Mouse (Mus musculus) brown adipose tissue, adult 24 weeks (tissue): ENCODE results near the gene Prss43. TPM values are rescaled to one million over a fixed set of nuclear protein-coding genes. Genes with fewer than 3 reads are reported as not detected.
A peak's percentile ranks its signal among the peaks of the same experiment; 100 is the strongest.
"Not testable (repeated sequence)": the region's sequence is repeated elsewhere in the genome, so short reads cannot be mapped to it uniquely, and the experiment has no call there.

Experiments used
- H3K27ac ChIP-seq: fragments of 200-500 bp; replicated peaks from 2 replicates; pipeline ENCODE4 v1.5.1; 2012; ENCODE audit warnings: low read depth, mild to moderate bottlenecking, low read length
- H3K4me1 ChIP-seq: fragments of 200-500 bp; 2 replicates; pipeline ENCODE4 v1.6.1; 2012; ENCODE audit warnings: low read length, mixed read lengths; ENCODE audit not compliant: control insufficient read depth, insufficient read depth, insufficient read length
- H3K4me3 ChIP-seq: fragments of 200-500 bp; 2 replicates; pipeline ENCODE4 v1.5.1; 2012; ENCODE audit warnings: low read depth, mild to moderate bottlenecking, low read length, moderate library complexity; ENCODE audit not compliant: insufficient read depth
- polyA plus RNA-seq: library from polyadenylated mRNA; stranded (reverse); fragments of >200 nt; gene quantifications from 2 replicates; pipeline ENCODE4 v1.2.4, GENCODE M21; 2012; ENCODE audit not compliant: missing spikeins, insufficient read depth, insufficient read length

The Prss43 gene
- polyA plus RNA-seq: not detected in 2 replicates

DNA sequence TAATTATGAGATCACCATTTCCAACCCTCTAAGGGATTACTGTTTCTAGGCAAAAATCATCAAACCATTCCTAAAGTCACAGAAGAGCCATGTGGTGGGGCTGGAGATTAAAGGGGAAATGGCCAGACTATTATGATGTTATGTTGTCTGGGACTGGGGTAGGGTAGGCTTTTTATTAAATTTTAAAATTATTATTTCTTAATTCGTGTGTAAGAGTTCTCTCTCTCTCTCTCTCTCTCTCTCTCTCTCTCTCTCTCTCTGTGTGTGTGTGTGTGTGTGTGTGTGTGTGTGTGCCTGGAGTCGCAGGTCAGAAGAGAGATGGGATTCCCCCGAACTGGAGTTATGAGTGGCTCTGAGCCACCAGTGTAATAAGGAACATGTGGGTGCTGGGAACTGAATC, at the start of gene Prss43:
Prss43 (plus strand) TSS at position 301 of the 400 bp plus-strand sequence.
- Histone ChIP-seq H3K27ac (no peak within 1 kb of the TSS), H3K4me3 (no peak within 1 kb of the TSS), H3K4me1 (no peaks in the 10 kb centered on the region)

DNA sequence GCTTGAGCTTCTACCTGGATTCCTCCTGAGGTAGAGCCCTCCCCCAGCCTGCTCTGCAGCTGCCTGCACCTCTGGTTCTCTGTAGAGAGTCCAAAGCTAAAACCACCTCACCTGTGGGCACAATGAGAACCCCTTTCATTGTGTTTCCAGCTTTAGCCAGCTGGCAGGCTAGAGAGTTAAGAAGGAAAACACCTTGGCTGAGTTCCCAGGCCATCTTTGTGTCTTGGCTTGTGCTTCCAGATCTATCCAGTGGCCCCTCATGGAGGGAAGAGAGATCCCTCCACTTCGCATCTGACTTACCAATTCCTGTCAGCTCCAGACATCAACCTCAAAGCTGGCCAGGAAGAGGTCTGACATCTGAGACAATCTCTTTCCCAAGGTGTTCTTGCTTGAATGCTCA, 48.4 kb upstream of the Prss43 start:
- Histone ChIP-seq H3K4me3 (no peak overlapping the region), H3K27ac (no peak overlapping the region), H3K4me1 (no peaks in the 10 kb centered on the region)

DNA sequence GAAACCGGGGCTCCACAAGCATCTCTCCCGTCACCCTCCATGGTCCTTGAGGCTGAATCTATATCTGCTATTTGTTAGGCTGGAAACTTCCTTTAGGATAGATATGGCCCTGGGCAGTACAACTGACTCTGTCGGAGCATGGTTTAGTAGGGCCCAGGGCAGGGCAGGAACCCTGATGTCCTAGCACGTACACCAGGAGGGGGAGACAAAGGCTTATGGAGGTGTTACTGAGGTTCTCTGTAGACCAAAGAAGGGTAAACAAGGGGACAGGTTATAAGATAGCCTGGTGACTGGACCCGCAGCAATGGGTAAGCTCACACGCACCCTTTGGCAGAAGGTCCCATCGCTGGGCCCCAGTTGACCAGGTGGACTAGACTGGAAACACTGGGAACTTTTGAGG, 47.9 kb upstream of the Prss43 start:
- H3K4me1 ChIP-seq: no peaks in the 10 kb centered on the region
- H3K4me3 ChIP-seq: no peak overlapping the region
- no peak overlapping the region for H3K27ac ChIP-seq

DNA sequence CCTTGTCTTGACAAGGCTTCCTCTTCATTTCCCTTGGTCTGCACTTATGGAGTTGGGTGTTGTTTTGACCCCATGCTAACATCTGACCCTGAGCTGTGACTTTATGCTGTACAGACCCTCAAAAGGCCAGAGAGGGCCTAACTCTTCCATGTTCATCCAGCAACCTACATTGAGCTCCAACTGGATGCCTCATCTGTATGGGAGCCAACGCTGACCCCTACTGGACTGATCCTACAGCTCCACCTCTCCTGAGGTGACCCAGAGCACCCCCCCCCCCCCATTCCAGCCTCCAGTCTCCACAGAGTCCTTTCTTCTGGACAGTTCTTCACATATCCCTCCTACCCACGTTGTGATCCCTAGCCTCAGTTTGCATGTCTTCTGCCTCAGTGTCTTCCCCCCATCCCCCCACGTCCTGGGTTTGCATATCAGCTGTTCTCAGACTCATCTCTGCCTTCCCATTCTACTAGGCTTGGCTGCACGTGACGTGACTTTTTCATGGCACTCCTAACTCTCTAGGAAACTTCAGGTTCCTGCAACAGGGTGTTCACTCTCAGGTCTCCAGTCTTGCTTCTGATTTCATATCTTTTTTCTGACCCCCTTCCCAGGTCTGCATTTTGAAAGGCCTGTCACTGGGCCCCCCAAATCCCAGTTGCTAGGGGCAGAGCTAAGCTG, 47.1 kb upstream of the Prss43 start:
- H3K4me1 ChIP-seq: no peaks in the 10 kb centered on the region
- no peak overlapping the region for H3K27ac ChIP-seq
- H3K4me3 ChIP-seq: no peak overlapping the region

DNA sequence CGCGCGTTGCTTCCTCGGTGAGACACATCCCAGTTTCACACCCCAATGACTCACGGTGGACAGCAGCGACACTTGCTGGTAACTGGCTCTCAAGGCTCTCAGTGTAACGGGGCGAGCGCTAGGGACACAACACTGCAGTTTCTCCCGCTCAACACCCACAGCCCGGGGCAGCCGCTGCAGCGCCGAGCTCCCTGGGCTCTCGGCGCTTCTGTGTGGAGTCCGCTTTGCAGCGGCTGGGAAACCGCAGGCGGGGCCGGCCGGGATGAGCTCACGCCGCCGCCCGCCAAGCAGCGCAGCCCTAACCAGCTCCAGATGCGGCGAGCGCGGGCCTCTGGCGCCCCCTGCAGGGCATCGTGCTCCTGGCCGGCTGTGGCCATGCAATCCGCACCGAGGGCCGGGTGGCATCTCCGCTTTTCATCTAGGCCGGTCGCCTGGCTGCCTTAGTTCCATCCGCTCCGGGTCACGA, 45.2 kb upstream of the Prss43 start:
- no peak overlapping the region for H3K27ac ChIP-seq
- peak overlapping the region; percentile 54 for H3K4me3 ChIP-seq
- H3K4me1 ChIP-seq: no peaks in the 10 kb centered on the region

DNA sequence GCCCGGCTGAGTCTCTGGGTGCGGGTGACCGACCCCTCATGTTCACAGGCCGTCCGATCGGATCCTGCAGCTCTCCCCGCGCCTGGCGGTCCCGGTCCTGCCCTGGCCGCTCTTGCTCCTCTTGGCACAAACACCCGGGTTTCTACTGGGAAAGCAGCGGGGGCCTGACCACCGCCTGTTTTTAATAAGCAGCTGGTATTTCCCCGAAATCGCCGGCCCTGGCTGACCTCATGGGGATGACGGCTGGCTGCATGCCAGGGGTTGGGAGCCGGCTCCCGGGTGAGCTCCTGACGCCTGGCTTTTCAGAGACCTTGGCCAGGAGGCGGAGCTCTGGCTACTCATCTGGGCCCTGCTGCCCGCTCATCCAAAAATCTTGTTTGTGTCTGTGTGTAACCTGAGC, 44.8 kb upstream of the Prss43 start:
- Histone ChIP-seq H3K27ac (no peak overlapping the region), H3K4me3 (peak overlapping the region; percentile 54), H3K4me1 (no peaks in the 10 kb centered on the region)

DNA sequence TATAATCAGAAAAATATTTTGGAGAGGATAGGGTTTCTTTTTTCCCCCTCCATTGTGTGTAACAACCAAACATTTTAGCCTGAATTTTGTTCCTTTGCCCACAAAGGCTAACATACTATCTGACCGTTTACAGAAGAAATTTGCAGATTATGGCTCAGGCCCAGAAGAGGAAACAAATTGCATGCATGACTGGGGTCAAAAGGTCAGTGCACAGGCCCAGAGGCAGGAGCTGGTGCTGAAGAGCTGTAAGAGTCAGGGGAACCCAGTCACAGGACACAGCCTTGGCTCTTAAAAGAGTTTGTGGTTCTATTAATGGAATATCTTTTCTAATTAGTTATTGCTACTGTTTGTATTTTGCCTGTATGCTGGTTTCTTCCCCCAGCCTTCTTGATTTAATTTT, 42.9 kb upstream of the Prss43 start:
- Histone ChIP-seq H3K4me3 (no peak overlapping the region), H3K4me1 (no peaks in the 10 kb centered on the region), H3K27ac (no peak overlapping the region)

DNA sequence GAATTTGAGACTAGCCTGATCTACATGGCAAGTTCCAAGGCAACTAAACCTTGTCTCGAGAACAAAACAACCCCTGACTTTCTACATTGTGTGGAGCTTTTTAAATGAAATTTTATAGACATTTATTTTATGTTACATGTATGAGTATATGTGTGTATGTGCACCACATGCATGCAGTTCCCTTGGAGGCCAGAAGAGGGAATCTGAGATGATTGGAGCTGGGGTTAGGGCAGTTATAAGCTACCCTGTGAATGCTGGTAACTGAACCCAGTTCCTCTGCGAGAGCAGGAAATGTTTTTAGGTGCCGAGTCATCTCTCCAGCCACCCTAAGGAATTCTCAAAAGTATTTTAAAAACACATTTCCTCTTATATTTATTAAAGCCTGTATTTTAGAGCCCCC, 38.3 kb upstream of the Prss43 start:
- Histone ChIP-seq H3K4me3 (no peak overlapping the region), H3K27ac (no peak overlapping the region), H3K4me1 (no peaks in the 10 kb centered on the region)

DNA sequence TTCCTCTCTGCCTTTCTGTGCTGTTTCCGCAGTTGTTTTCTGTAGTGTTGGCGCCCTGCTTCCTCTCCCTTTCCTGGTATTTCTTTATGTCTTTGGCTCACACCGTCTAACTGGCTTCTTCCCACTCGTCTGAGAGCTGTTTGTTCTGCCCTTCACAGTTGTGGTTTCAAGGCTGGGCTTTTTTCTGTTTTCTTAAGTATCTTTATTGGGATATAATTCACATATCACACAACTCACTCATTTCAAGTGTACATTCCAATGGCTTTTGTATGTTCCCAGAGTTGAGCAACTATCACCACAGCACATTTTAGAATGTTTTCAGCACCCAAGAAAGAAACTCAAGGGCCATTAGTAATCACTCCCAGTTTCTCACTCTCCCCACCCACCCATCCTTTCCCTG, 36.0 kb upstream of the Prss43 start:
- Histone ChIP-seq H3K27ac (no peak overlapping the region), H3K4me3 (no peak overlapping the region), H3K4me1 (no peaks in the 10 kb centered on the region)

DNA sequence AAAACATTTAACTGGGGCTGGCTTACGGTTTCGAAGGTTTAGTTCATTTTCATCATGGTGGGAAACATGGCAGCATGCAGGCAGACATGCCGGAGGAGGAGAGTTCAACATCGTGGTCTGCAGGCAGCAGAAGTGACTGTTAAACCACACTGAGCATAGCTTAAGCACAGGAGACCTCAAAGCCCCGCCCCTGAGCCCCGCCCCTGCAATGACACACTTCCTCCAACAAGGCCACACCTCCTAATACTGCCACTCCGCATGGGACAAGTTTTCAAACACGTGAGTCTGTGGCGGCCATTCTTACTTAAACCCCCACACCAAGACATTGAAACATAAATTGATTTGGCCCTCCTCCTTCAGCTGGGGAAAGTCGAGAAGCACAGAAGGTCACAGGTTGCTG, 29.5 kb upstream of the Prss43 start:
- Histone ChIP-seq H3K4me1 (no peaks in the 10 kb centered on the region), H3K4me3 (no peak overlapping the region), H3K27ac (no peak overlapping the region)

DNA sequence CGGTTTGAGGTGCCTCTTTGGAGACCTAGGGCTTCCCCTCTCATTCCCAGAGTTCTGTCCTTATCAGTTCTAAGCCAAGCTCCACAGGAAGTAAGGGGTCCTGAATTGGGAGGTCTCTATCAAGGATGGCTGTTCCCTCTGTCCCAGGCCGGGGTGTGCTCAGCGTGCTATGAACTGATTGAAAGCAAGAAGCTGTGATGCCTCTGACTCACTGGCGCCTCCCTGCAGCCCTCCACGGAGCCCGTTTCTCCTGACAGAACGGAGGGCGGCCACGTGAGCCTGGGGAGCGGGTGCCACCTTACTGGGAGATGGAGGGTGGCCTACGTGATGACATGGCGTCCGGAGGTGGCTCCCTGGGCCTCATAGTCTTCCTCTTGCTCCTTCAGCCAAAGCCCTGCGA, 28.6 kb upstream of the Prss43 start, which contains the start of gene Prss42:
Prss42 (plus strand) TSS at position 301 of the 400 bp plus-strand sequence.
- no peaks in the 10 kb centered on the region for H3K4me1 ChIP-seq
- H3K27ac ChIP-seq: no peak within 1 kb of the TSS
- no peak within 1 kb of the TSS for H3K4me3 ChIP-seq

DNA sequence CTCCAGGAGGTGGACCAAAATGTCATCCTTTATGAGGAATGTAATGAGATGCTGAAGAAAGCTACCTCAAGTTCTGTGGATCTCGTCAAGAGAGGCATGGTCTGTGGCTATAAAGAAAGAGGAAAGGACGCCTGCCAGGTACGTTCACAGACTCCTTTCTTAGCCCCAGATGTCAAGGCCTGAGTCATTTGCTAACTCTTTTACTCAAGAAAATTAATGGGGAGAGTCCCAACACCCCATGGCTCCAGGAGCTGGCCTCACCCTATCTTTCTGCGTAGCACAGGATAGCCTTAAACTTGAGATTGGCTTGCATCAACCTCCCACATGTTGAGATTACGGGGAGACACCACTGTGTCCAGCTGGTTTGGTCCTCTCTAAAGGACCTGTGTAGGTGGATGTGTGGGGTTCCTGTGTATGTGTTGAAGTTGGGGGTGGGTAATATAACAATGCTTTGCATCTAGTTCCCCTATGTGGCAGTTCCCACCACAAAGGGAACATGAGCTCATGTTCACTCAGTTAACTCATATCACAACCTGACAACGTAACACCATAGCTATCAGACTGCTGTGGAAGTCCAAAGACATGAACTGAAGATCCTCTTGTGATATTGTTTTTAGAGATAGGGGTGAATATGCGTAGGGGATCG, 25.5 kb upstream of the Prss43 start:
- Histone ChIP-seq H3K4me1 (no peaks in the 10 kb centered on the region), H3K27ac (no peak overlapping the region), H3K4me3 (no peak overlapping the region)

DNA sequence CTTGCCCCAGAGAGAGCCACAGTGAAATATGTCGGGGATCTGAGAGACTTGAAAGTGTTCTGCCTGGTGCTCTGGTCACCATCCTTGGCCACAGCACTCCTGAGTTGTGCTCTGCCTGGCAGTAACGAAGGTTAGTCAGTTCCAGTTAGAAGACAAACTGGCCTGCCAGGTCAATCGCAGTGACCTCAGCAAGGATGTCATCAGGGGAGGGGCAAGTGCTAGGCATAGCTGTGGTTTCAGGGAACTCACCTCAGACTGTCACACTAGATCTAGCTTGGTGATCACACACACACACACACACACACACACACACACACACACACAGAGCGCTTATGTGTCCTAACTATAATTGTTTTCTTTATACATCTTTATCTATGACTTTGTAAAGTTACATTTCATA, 23.2 kb upstream of the Prss43 start:
- no peak overlapping the region for H3K4me3 ChIP-seq

DNA sequence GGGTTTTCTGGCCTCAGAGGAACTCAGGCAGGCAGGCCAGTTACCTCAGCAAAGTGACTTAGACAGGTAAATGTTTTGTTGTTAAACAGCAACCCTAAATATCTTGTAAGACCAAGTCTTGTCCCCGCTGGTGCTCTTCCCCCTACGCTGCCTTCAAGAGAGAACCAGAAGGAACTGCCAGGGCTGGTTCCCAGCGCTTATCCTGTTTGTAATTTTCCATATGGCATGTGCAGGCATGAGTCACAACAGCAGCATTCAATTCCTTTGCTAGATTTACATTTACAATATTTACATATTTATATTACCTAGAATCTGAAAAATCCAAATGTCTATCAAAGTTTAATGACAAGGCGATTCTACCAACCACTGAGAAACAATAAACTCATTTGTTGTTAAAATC, 16.4 kb upstream of the Prss43 start:
- H3K27ac ChIP-seq: no peak overlapping the region

More for the DNA sequence above, 23.2 kb upstream of the Prss43 start:
- Histone ChIP-seq H3K27ac (no peak overlapping the region), H3K4me1 (no peaks in the 10 kb centered on the region)

DNA sequence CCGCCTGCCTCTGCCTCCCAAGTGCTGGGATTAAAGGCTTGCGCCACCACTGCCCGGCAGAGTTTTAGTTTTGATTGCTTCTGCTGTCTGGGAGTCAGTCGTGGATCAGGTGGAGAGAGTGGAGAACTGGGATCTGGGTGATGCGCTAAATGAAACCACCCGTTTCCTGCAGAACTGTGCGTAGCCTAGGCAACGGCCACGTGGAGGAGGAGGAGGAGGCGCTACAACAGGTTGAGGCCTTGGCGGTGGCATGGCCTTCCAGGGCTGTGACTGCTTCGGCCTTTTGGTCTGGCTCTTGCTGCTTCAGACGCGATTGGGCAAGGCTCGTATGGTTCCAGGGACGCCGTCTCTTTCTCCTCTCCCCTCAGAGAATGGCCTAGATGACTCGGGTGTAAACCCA, 12.7 kb upstream of the Prss43 start, which contains the start of gene Prss44:
Prss44 (plus strand) TSS at position 206 of the 400 bp plus-strand sequence.
- Histone ChIP-seq H3K4me1 (no peaks in the 10 kb centered on the region), H3K4me3 (no peak within 1 kb of the TSS)

More for the DNA sequence above, 16.4 kb upstream of the Prss43 start:
- Histone ChIP-seq H3K4me3 (no peak overlapping the region), H3K4me1 (no peaks in the 10 kb centered on the region)

DNA sequence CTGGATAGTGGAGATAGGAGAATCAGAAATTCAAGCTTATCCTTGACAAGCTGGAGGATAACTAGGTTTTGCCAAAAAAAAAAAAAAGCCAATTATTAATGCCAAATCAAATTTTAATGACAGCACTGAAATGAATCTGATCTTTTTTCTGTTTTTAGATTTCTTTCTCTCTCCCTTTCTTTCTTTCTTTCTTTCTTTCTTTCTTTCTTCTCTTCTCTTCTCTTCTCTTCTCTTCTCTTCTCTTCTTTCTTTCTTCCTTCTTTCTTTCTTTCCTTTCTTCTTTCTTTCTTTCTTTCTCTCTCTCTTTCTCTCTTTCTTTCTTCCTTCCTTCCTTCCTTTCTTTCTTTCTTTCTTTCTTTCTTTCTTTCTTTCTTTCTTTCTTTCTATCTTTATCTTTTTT, 5.9 kb upstream of the Prss43 start:
- not testable (repeated sequence) for H3K4me1 ChIP-seq, H3K4me3 ChIP-seq, H3K27ac ChIP-seq

More for the DNA sequence above, 12.7 kb upstream of the Prss43 start, which contains the start of gene Prss44:
- no peak within 1 kb of the TSS for H3K27ac ChIP-seq
